Mouse (Mus musculus) cerebellum, adult 2 months (tissue): ENCODE results near the gene Ptrh1.

ENCODE experiments used
- CTCF ChIP-seq: fragments of 200-500 bp; IDR thresholded peaks from 2 replicates; pipeline ENCODE4 v1.5.1; 2011; ENCODE audit warnings: low read depth, mild to moderate bottlenecking, control low read depth, low read length, moderate library complexity, borderline replicate concordance; ENCODE audit not compliant: insufficient read depth
- POLR2A ChIP-seq: fragments of 200-500 bp; IDR thresholded peaks from 2 replicates; pipeline ENCODE4 v1.6.1; 2011; ENCODE audit warnings: low read length, control low read depth, borderline replicate concordance; ENCODE audit not compliant: insufficient read depth

- TF ChIP-seq CTCF (no peak), POLR2A (no peak)
These were observed 6.8 kb upstream of the Ptrh1 start for GRCm38 (mm10) chr2:32768661-32769285.
